Mouse (Mus musculus) 3134 (cell line): ENCODE measurements at regions not wholly inside any gene's neighbourhood (a gene's known extent, or its start where the extent isn't known, plus 50 kb on each side); places are given as distances from the start of the nearest gene placed in this dataset.

ENCODE experiments used
- DNase-seq: peaks from one replicate; pipeline ENCODE4 v3.0.0-alpha.2; 2011; ENCODE audit warnings: low spot score; ENCODE audit not compliant: insufficient read length; ENCODE audit errors: extremely low read depth

DNA sequence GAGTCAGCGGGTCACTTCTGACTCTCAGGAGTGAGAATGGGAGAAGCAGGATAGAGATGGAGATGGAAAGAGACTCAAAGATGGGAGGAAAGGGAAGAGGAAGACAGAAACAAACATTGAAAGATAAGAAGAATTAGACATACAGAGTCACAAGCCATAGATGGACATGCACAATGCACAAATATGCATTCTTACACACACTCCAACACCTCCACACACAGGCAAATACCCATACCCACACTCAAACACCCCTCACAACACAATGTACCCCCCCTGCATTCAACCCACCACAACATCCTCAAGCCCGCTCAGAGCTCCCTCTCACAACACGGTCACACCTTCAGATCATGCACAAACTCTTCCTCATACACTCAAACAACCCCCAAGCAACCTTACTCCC lies 251.4 kb upstream of the Wscd1 start:
- no peak for DNase-seq

- DNase-seq, result no peak
Observed at GRCm38 (mm10) chr11:71502156-71502555, 247.6 kb upstream of the Wscd1 start.

- no peak for DNase-seq
Observed at GRCm38 (mm10) chr11:71512271-71513066, 237.3 kb upstream of the Wscd1 start.

- no peak for DNase-seq
Observed at GRCm38 (mm10) chr11:71513067-71513350, 236.7 kb upstream of the Wscd1 start.

GRCm38 (mm10) chr11:71515264-71515663 lies 234.5 kb upstream of the Wscd1 start:
- DNase-seq, result no peak

- no peak for DNase-seq
Observed at GRCm38 (mm10) chr11:71517377-71517776, 232.3 kb upstream of the Wscd1 start.

- no peak for DNase-seq
Observed at GRCm38 (mm10) chr11:71527691-71528090, 222.0 kb upstream of the Wscd1 start.

GRCm38 (mm10) chr11:71528588-71528987 lies 221.1 kb upstream of the Wscd1 start:
- no peak for DNase-seq

GRCm38 (mm10) chr11:71541178-71541845 lies 208.4 kb upstream of the Wscd1 start:
- DNase-seq, result no peak

DNA sequence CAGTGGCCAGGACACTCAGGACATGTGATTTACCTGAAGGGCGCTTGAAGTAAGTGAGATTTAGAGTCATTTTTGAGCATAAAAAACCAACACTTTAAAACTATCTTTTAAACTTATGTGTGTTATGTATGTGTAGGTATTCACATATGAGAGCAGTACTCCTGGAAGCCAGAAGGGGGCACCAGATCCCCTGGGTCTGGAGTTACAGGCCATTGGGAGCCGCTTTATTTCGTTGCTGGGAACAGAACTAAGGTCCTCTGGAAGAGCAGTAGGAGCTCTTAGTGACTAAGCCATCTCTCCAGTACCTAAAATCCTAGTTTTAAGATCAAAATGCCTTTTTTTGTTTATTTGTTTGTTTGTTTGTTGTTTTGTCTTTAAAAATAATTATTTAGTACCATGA lies 192.3 kb upstream of the Wscd1 start:
- DNase-seq, result no peak

DNA sequence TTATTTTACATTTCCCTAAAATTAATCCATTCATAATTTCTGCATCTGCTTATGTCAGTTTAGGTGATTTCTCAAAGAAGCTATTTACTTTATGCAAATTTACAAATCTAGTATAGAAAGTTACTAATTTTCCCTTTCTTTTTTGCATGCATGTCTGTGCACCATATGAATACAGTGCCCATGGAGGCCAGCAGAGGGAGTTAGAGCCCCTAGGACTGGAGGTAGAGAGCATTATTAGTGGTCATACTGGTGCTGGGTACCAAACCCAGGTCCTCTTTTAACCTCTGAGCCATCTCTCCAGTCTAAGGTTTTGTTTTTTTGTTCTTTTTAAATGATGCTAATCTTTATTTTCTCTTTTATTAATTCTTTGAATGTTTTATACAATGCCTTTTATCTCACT lies 184.9 kb upstream of the Wscd1 start:
- no peak for DNase-seq

GRCm38 (mm10) chr11:71576801-71577200 lies 172.9 kb upstream of the Wscd1 start:
- no peak for DNase-seq

DNA sequence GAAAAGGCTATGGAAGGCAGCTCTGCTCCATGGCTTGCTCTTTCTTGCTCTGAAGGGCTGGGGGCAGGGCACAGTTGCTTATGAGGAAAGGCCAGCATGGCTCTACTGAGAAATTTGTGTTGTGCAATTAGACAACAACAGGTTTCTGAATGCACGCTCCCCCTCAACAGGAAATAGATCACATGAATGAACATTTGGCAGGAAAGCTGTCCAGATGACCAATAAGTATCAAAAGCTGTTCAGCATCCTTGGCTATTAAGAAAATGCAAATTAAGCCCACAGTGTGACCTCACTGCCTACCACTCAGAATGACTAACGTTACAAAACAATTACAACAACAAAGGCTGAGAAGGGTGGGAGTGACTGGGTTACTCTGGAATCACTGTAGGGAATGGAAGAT lies 167.9 kb upstream of the Wscd1 start:
- DNase-seq, result no peak

- no peak for DNase-seq
Observed at GRCm38 (mm10) chr11:71591014-71591413, 158.7 kb upstream of the Wscd1 start.

DNA sequence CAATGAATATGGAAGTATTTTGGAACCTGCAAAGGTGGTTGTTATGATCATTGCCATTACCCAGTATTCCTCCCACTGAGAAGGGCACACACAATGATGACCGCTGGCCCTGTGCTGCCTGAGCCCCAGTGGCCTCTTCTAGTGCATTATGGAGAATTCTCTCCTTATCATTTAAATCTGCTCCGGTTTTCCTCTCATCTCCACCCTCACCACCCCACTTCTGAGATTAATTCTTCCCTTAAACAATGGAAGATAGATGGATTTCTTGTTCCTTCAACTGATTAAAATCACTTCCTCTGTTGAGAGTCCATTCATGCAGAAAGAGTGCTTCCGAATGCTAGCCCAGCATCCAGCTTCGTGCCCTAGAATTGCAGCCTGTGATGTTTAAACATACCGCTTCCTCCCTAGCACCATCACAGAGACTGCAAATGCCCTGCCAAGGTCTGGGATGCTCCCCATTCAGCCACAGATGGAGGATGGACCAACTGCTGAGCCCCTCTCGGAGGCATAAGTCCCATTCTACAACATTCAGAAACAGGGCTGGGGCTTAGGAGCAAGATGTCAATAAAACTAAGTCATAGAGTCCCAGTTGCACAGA lies 155.4 kb upstream of the Wscd1 start:
- DNase-seq, result no peak

DNA sequence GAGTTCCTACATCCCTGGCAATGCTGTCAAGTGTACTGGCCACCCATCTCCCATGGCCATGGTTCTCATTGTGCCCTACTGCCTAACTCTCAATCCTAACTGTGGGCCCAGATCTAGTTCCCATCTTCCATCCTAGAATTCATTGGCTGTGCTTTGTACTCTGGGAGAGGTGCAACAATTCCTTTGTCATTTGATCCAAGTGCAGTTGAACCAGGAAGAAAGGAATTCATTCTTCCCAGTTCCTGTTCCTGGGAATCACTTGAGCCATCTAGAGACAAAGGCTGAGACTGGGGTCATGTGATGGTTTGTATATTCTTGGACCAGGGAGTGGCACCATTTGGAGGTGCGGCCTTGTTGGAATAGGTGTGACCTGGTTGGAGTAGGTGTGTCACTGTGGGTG lies 152.0 kb upstream of the Wscd1 start:
- DNase-seq, result no peak

GRCm38 (mm10) chr11:71610782-71611181 lies 138.9 kb upstream of the Wscd1 start:
- DNase-seq, result no peak

DNA sequence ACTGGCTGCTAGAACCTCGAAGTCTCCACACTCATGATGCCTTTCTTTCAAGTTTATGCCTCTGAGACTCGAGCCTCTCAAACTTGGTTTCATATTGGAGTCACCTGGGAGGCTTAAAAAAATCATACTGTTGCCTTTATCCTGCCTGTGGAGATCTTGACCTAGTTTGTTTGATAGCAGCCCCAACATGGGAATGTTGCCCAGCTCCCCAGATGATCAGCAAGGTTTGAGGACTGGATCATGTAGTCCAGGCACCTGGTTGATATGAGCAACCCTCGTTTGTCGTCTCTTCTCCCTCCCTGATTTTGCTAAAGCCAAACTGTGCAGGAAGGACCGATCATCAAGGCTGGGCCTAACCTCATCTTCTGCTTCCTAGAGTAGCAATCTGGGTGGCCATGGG lies 134.2 kb upstream of the Wscd1 start:
- no peak for DNase-seq

DNA sequence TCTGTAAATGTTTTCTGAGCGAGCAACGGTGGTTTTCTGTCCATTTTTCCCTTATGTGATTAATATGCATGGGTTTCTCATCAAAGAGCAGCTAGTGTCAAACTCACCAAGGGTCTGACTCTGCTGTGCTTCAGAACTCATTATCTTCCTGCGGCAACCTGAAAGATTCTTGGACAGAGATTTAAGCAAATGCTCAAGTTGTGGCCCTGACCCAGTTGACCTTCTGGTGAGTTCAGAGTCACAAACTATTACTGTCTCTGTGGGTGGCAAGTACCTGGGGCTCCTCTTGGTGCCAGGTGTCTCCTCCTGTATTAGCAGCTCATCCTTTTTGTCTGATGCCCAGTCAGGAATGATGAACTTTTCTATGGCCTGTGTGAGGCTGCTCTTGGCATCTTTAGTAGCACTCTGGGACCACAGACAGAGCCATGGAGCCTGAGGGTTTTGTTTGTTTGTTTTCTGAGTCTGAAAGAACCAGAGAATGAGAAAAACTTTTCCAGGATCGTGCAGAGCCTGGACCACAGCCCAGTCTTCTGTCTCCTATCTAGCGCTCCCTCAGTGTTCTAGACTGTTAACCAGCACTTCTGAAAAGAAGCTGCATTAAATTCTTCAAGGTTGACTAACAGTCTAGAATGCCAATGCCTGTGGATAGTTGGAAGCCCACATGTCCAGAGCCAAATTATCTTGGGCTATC lies 124.1 kb upstream of the Wscd1 start:
- no peak for DNase-seq

GRCm38 (mm10) chr11:71636111-71636510 lies 113.6 kb upstream of the Wscd1 start:
- DNase-seq, result no peak

GRCm38 (mm10) chr11:71636785-71637184 lies 112.9 kb upstream of the Wscd1 start:
- no peak for DNase-seq

- no peak for DNase-seq
Observed at GRCm38 (mm10) chr11:71642886-71643285, 106.8 kb upstream of the Wscd1 start.
